Mouse (Mus musculus) forebrain, embryonic 15.5 days (tissue): ENCODE results near the gene Gpam. TPM values are rescaled to one million over a fixed set of nuclear protein-coding genes. Genes with fewer than 3 reads are reported as not detected.
"Not testable (repeated sequence)": the region's sequence is repeated elsewhere in the genome, so short reads cannot be mapped to it uniquely, and the experiment has no call there.

Source experiments
- ATAC-seq: fragments of 200-750 bp; cut with Nextera tagmentation; replicated peaks from 2 replicates; pipeline ENCODE4 v1.8.0; 2017; ENCODE audit warnings: mild to moderate bottlenecking, moderate TSS enrichment, moderate library complexity
- H3K27ac ChIP-seq: fragments of 300-500 bp; sonication (generic); replicated peaks from 2 replicates; pipeline ENCODE4 v1.5.1; 2015; ENCODE audit warnings: mild to moderate bottlenecking, inconsistent platforms
- H3K27me3 ChIP-seq: fragments of 300-500 bp; sonication (generic); 2 replicates; pipeline ENCODE4 v1.6.1; 2015; ENCODE audit warnings: inconsistent platforms
- H3K36me3 ChIP-seq: fragments of 300-500 bp; sonication (generic); 2 replicates; pipeline ENCODE4 v1.6.1; 2015; ENCODE audit warnings: mild to moderate bottlenecking, inconsistent platforms
- H3K4me1 ChIP-seq: fragments of 300-500 bp; sonication (generic); 2 replicates; pipeline ENCODE4 v1.6.1; 2015; ENCODE audit warnings: inconsistent platforms
- H3K4me2 ChIP-seq: fragments of 300-500 bp; sonication (generic); replicated peaks from 2 replicates; pipeline ENCODE4 v1.6.1; 2015; ENCODE audit warnings: mild to moderate bottlenecking, inconsistent platforms
- H3K4me3 ChIP-seq: fragments of 300-500 bp; sonication (generic); 2 replicates; pipeline ENCODE4 v1.5.1; 2015; ENCODE audit warnings: mild to moderate bottlenecking, inconsistent platforms
- H3K9ac ChIP-seq: fragments of 300-500 bp; sonication (generic); replicated peaks from 2 replicates; pipeline ENCODE4 v1.6.1; 2015; ENCODE audit warnings: mild to moderate bottlenecking, inconsistent platforms
- H3K9me3 ChIP-seq: fragments of 300-500 bp; sonication (generic); 2 replicates; pipeline ENCODE4 v1.6.1; 2016; ENCODE audit warnings: inconsistent platforms
- WGBS: fragments of 180-500 bp; shearing (Covaris S2); methylation state at CpG from one replicate; pipeline ENCODE4 v1.1.7; 2015; ENCODE audit warnings: mixed read lengths; 5-methylcytosine and 5-hydroxymethylcytosine counted together
- polyA plus RNA-seq: library from polyadenylated mRNA; unstranded; fragments of >200 nt; fragmentation: Nextera tagmentation; extraction: Ambion mirVana; gene quantifications from 2 replicates; pipeline ENCODE4 v1.2.1, GENCODE M21; 2015

The Gpam gene
- polyA plus RNA-seq, 1 experiment from 2014 or later, result 22.1 TPM

- Histone ChIP-seq H3K4me1 (no peaks in the 10 kb centered on the region), H3K9me3 (no peaks in the 10 kb centered on the region), H3K27ac (no peak overlapping the region), H3K36me3 (no peaks in the 10 kb centered on the region), H3K27me3 (no peaks in the 10 kb centered on the region), H3K9ac (no peak overlapping the region), H3K4me2 (no peak overlapping the region), H3K4me3 (no peak overlapping the region)
- 59% methylated on average over 8 of the region's 8 CpGs for WGBS
- ATAC-seq, result no peak
Measured at GRCm38 (mm10) chr19:55158606-55159005, 31.6 kb upstream of the Gpam start.

- H3K36me3 ChIP-seq, result no peaks in the 10 kb centered on the region
- WGBS, result 84% methylated on average over 7 of the region's 7 CpGs
- H3K9me3 ChIP-seq, result no peaks in the 10 kb centered on the region
- no peak overlapping the region for H3K4me3 ChIP-seq
- H3K4me2 ChIP-seq, result no peak overlapping the region
- no peak overlapping the region for H3K27ac ChIP-seq
- H3K27me3 ChIP-seq, result no peaks in the 10 kb centered on the region
- no peaks in the 10 kb centered on the region for H3K4me1 ChIP-seq
- H3K9ac ChIP-seq, result no peak overlapping the region
- no peak for ATAC-seq
Measured at GRCm38 (mm10) chr19:55157029-55157428, 30.0 kb upstream of the Gpam start.

- no peaks in the 10 kb centered on the region for H3K4me1 ChIP-seq
- no peak overlapping the region for H3K4me3 ChIP-seq
- no peak for ATAC-seq
- WGBS, result 93% methylated on average over 6 of the region's 6 CpGs
- no peaks in the 10 kb centered on the region for H3K27me3 ChIP-seq
- no peak overlapping the region for H3K9ac ChIP-seq
- no peaks in the 10 kb centered on the region for H3K9me3 ChIP-seq
- no peak overlapping the region for H3K27ac ChIP-seq
- H3K36me3 ChIP-seq, result no peaks in the 10 kb centered on the region
- H3K4me2 ChIP-seq, result no peak overlapping the region
Measured at GRCm38 (mm10) chr19:55152983-55153382, 25.9 kb upstream of the Gpam start.

GRCm38 (mm10) chr19:55152274-55152673 is 25.2 kb upstream of the Gpam start:
- H3K4me1 ChIP-seq, H3K27ac ChIP-seq, ATAC-seq, H3K27me3 ChIP-seq, H3K4me3 ChIP-seq, H3K36me3 ChIP-seq, H3K9me3 ChIP-seq, H3K9ac ChIP-seq, H3K4me2 ChIP-seq: not testable (repeated sequence)
- 80% methylated on average over 6 of the region's 6 CpGs for WGBS

- Histone ChIP-seq H3K4me3 (no peak overlapping the region), H3K36me3 (no peaks in the 10 kb centered on the region), H3K27ac (no peak overlapping the region), H3K27me3 (no peaks in the 10 kb centered on the region), H3K9me3 (no peaks in the 10 kb centered on the region), H3K4me1 (peaks cover 1% of the 10 kb centered on the region; the same call in 1 of the 2 replicates), H3K9ac (no peak overlapping the region), H3K4me2 (no peak overlapping the region)
- no peak for ATAC-seq
- whole genome bisulfite sequencing, result 77% methylated on average over 6 of the region's 6 CpGs
Measured at GRCm38 (mm10) chr19:55149646-55150045, 22.6 kb upstream of the Gpam start.

GRCm38 (mm10) chr19:55148109-55148508 is 21.1 kb upstream of the Gpam start:
- H3K9me3 ChIP-seq, result no peaks in the 10 kb centered on the region
- H3K4me1 ChIP-seq, result peaks cover 17% of the 10 kb centered on the region
- H3K27me3 ChIP-seq, result no peaks in the 10 kb centered on the region
- WGBS, result 91% methylated on average over 6 of the region's 6 CpGs
- H3K36me3 ChIP-seq, result no peaks in the 10 kb centered on the region
- H3K4me3 ChIP-seq, result no peak overlapping the region
- no peak overlapping the region for H3K27ac ChIP-seq
- H3K9ac ChIP-seq, result no peak overlapping the region
- no peak overlapping the region for H3K4me2 ChIP-seq
- no peak for ATAC-seq

- no peak overlapping the region for H3K27ac ChIP-seq
- no peak overlapping the region for H3K9ac ChIP-seq
- H3K4me1 ChIP-seq, result peaks cover 19% of the 10 kb centered on the region
- ATAC-seq, result no peak
- WGBS, result 81% methylated on average over 9 of the region's 9 CpGs
- H3K36me3 ChIP-seq, result no peaks in the 10 kb centered on the region
- no peaks in the 10 kb centered on the region for H3K9me3 ChIP-seq
- H3K4me3 ChIP-seq, result no peak overlapping the region
- no peaks in the 10 kb centered on the region for H3K27me3 ChIP-seq
- H3K4me2 ChIP-seq, result no peak overlapping the region
Measured at GRCm38 (mm10) chr19:55147568-55147967, 20.5 kb upstream of the Gpam start.

- ATAC-seq, result no peak; the same call in 1 of the 2 replicates
- Histone ChIP-seq H3K4me3 (no peak overlapping the region), H3K4me2 (no peak overlapping the region), H3K4me1 (peaks cover 19% of the 10 kb centered on the region), H3K27ac (no peak overlapping the region), H3K27me3 (no peaks in the 10 kb centered on the region), H3K9me3 (no peaks in the 10 kb centered on the region), H3K9ac (no peak overlapping the region), H3K36me3 (no peaks in the 10 kb centered on the region)
- WGBS, result 72% methylated on average over 2 of the region's 2 CpGs
Measured at GRCm38 (mm10) chr19:55145136-55145535, 18.1 kb upstream of the Gpam start.

GRCm38 (mm10) chr19:55144691-55145090 is 17.7 kb upstream of the Gpam start:
- ATAC-seq, result no peak
- Histone ChIP-seq H3K36me3 (no peaks in the 10 kb centered on the region), H3K4me2 (no peak overlapping the region), H3K4me3 (no peak overlapping the region), H3K27ac (no peak overlapping the region; the same call in 1 of the 2 replicates), H3K27me3 (no peaks in the 10 kb centered on the region), H3K4me1 (peaks cover 19% of the 10 kb centered on the region), H3K9me3 (no peaks in the 10 kb centered on the region), H3K9ac (no peak overlapping the region)
- WGBS, result 54% methylated on average over 5 of the region's 5 CpGs

GRCm38 (mm10) chr19:55143391-55144300 is 16.6 kb upstream of the Gpam start:
- peaks cover 19% of the 10 kb centered on the region for H3K4me1 ChIP-seq
- no peak overlapping the region for H3K4me2 ChIP-seq
- ATAC-seq, result peak; percentile 61
- 4% methylated on average over 11 of the region's 11 CpGs for WGBS
- H3K9ac ChIP-seq, result no peak overlapping the region
- H3K27ac ChIP-seq, result peak overlapping the region; percentile 69; the same call in 1 of the 2 replicates
- no peaks in the 10 kb centered on the region for H3K9me3 ChIP-seq
- no peak overlapping the region for H3K4me3 ChIP-seq
- H3K27me3 ChIP-seq, result no peaks in the 10 kb centered on the region
- no peaks in the 10 kb centered on the region for H3K36me3 ChIP-seq

GRCm38 (mm10) chr19:55139301-55139700 is 12.3 kb upstream of the Gpam start:
- Histone ChIP-seq H3K36me3 (no peaks in the 10 kb centered on the region), H3K27ac (no peak overlapping the region), H3K4me2 (no peak overlapping the region), H3K4me1 (peaks cover 14% of the 10 kb centered on the region), H3K4me3 (no peak overlapping the region), H3K9me3 (no peaks in the 10 kb centered on the region), H3K9ac (no peak overlapping the region), H3K27me3 (no peaks in the 10 kb centered on the region)
- WGBS, result 89% methylated on average over 7 of the region's 7 CpGs
- ATAC-seq, result no peak

GRCm38 (mm10) chr19:55138506-55138905 is 11.5 kb upstream of the Gpam start:
- no peak overlapping the region for H3K9ac ChIP-seq
- no peaks in the 10 kb centered on the region for H3K27me3 ChIP-seq
- H3K4me1 ChIP-seq, result peaks cover 6% of the 10 kb centered on the region
- no peaks in the 10 kb centered on the region for H3K9me3 ChIP-seq
- WGBS, result 81% methylated on average over 7 of the region's 7 CpGs
- H3K4me2 ChIP-seq, result no peak overlapping the region
- no peaks in the 10 kb centered on the region for H3K36me3 ChIP-seq
- no peak for ATAC-seq
- no peak overlapping the region for H3K4me3 ChIP-seq
- H3K27ac ChIP-seq, result no peak overlapping the region

GRCm38 (mm10) chr19:55137884-55138283 is 10.8 kb upstream of the Gpam start:
- Histone ChIP-seq H3K27ac (no peak overlapping the region), H3K9me3 (no peaks in the 10 kb centered on the region), H3K4me3 (no peak overlapping the region), H3K36me3 (no peaks in the 10 kb centered on the region), H3K4me2 (no peak overlapping the region), H3K27me3 (no peaks in the 10 kb centered on the region), H3K4me1 (no peaks in the 10 kb centered on the region), H3K9ac (no peak overlapping the region)
- WGBS, result 27% methylated on average over 7 of the region's 7 CpGs
- no peak for ATAC-seq
